Mouse (Mus musculus) CH12.LX (cell line): ENCODE measurements around the gene Nme1. TPM values are rescaled to one million over a fixed set of nuclear protein-coding genes. Genes with fewer than 3 reads are reported as not detected.

ENCODE experiments used
- DNase-seq: peaks from one replicate; pipeline ENCODE4 v3.0.0-alpha.2; 2013; ENCODE audit errors: extremely low read depth
- H3K27ac ChIP-seq: 2 replicates; pipeline ENCODE4 v1.5.1; 2012; ENCODE audit warnings: low read depth, mild to moderate bottlenecking, control low read depth, moderate library complexity; ENCODE audit not compliant: insufficient read depth
- H3K27me3 ChIP-seq: replicated peaks from 2 replicates; pipeline ENCODE3; 2012; ENCODE audit warnings: inconsistent platforms
- H3K36me3 ChIP-seq, 2 experiments: replicated peaks in 1 of 2; 2 replicates each; pipeline versions ENCODE3 to v1.6.1; 2012; ENCODE audit warnings: inconsistent platforms in 1 of 2, low read length in 1 of 2, mild to moderate bottlenecking in 1 of 2, mixed read lengths in 1 of 2, moderate library complexity in 1 of 2; ENCODE audit not compliant: control insufficient read depth in 1 of 2, insufficient read depth in 1 of 2
- H3K4me1 ChIP-seq, 2 experiments: 2 replicates each; pipeline ENCODE4 v1.6.1; 2012; ENCODE audit warnings: inconsistent platforms in 1 of 2, moderate library complexity in 1 of 2; ENCODE audit not compliant: insufficient read depth in 2 of 2, control insufficient read depth in 1 of 2
- H3K4me2 ChIP-seq: 2 replicates; pipeline ENCODE4 v1.6.1; 2012; ENCODE audit warnings: low read depth, mild to moderate bottlenecking, control low read depth; ENCODE audit not compliant: poor library complexity, insufficient read depth, severe bottlenecking
- H3K4me3 ChIP-seq, 3 experiments: fragments of 150-350 bp in 1 of 3; sonication (generic) in 1 of 3; replicated peaks in 1 of 3; 2 replicates each; pipeline versions ENCODE3 to v1.5.1; 2011 to 2012; ENCODE audit warnings: low read depth in 2 of 3, low read length in 2 of 3, mild to moderate bottlenecking in 2 of 3, moderate library complexity in 2 of 3, control low read depth in 1 of 3, improper control_type of control experiment in 1 of 3, inconsistent platforms in 1 of 3, mixed read lengths in 1 of 3; ENCODE audit not compliant: poor library complexity in 1 of 3
- H3K79me2 ChIP-seq: replicated peaks from 2 replicates; pipeline ENCODE4 v1.6.1; 2012; ENCODE audit warnings: mild to moderate bottlenecking, moderate library complexity; ENCODE audit not compliant: control insufficient read depth, poor library complexity, insufficient read depth, severe bottlenecking; ENCODE audit errors: extremely low read depth
- H3K9ac ChIP-seq: 2 replicates; pipeline ENCODE4 v1.6.1; 2012; ENCODE audit warnings: low read depth, mild to moderate bottlenecking, control low read depth, moderate library complexity; ENCODE audit not compliant: insufficient read depth
- H3K9me3 ChIP-seq: replicated peaks from 2 replicates; pipeline ENCODE3; 2012; ENCODE audit warnings: low read length, inconsistent platforms, mixed read lengths
- CHD1 ChIP-seq: IDR thresholded peaks from 2 replicates; pipeline ENCODE4 v1.6.1; 2012; ENCODE audit warnings: low read depth, low read length, improper control_type of control experiment, inconsistent platforms
- MAFK ChIP-seq: IDR thresholded peaks from 2 replicates; pipeline ENCODE4 v1.6.1; 2011; ENCODE audit warnings: low read length, improper control_type of control experiment; ENCODE audit not compliant: insufficient replicate concordance
- NRF1 ChIP-seq: IDR thresholded peaks from 2 replicates; pipeline ENCODE4 v1.6.1; 2014; ENCODE audit warnings: low read depth, mild to moderate bottlenecking, inconsistent platforms, low read length, improper control_type of control experiment, moderate library complexity
- POLR2AphosphoS2 ChIP-seq: IDR thresholded peaks from 2 replicates; pipeline ENCODE4 v1.6.1; 2011; ENCODE audit warnings: low read depth, low read length, improper control_type of control experiment
- SIN3A ChIP-seq: IDR thresholded peaks from 2 replicates; pipeline ENCODE4 v1.6.1; 2012; ENCODE audit warnings: low read length, improper control_type of control experiment, inconsistent platforms
- UBTF ChIP-seq: IDR thresholded peaks from 2 replicates; pipeline ENCODE4 v1.6.1; 2012; ENCODE audit warnings: low read depth, mild to moderate bottlenecking, inconsistent platforms, low read length, improper control_type of control experiment, moderate library complexity
- USF2 ChIP-seq: conservative IDR thresholded peaks from 2 replicates; pipeline ENCODE4 v1.6.1; 2011; ENCODE audit warnings: low read depth, low read length, improper control_type of control experiment
- ZMIZ1 ChIP-seq: IDR thresholded peaks from 2 replicates; pipeline ENCODE4 v1.6.1; 2012; ENCODE audit warnings: low read depth, mild to moderate bottlenecking, inconsistent platforms, low read length, improper control_type of control experiment
- dilution Hi-C: fragments of 300-500 bp; cut with MboI; formaldehyde crosslinking; loops from 2 replicates; pipeline ENCODE4 v1.14.3; 2020; ENCODE audit warnings: low sequenced_read_pairs; ENCODE audit not compliant: extremely low pct_unique_long_range_greater_than_20kb, extremely low pct_ligation_motif_present
- in situ Hi-C: fragments of 300-500 bp; cut with MboI; formaldehyde crosslinking; loops from 3 replicates; pipeline ENCODE4 v1.14.3; 2019; ENCODE audit warnings: low sequenced_read_pairs, low pct_ligation_motif_present, low pct_unique_long_range_greater_than_20kb, mixed read lengths
- polyA plus RNA-seq: library from polyadenylated mRNA; unstranded; fragments of >175 nt; gene quantifications from 2 replicates; pipeline ENCODE4 v1.2.1, GENCODE M21; 2012; ENCODE audit warnings: low read depth; ENCODE audit not compliant: insufficient read length
- total RNA-seq, 2 experiments: library from RNA; depleted of rRNA; stranded (reverse); fragments of 300-350 nt in 1 of 2; fragments of >200 nt in 1 of 2; gene quantifications; 2 replicates each; pipeline ENCODE4 v1.2.3; 2012 to 2014

Nme1 gene
- total and polyA plus RNA-seq, 3 experiments = 129 to 443 (median 187) TPM

DNA sequence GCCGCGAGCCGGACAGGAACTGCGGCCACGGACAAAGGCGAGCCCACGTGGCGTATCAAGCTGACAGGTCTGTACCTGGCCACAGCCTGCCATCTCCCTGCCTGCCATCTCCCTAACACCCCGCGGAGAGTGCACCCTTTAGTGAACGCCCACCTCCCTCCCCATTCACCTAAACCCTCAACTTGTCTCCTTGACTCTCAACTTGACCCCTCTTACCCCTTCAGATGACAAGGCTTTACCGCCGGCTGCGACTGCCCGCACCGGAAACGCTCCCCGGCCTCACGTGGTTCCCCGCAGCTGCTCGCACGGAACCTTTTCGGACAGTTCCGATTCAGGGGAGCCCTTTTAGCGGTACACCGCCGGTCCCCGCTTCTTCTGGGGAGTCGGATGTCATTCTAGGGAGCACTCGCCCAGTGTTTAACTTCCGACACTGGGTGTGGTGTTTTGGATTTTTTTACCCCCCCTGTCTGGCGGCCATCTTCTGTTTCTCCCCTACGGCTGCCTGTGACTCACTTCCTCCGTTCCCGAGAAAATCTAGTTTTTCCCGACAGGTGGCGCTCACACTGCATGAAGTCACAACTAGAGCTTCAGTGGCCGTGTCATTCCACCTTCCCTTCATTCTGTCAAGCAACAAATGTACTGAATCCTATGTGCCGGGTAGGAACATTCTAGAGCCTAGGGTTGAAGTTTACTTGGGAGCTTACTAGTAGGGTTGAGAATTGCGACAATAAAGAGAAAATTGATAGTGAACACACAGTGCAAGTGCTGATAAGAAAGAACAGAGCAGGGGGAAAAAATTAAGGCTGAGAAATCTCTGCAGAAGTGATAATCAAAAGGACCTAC, at the start of gene Nme1, which contains the start of gene Gm20390 (continued):
- TF ChIP-seq CHD1 = peak; percentile 91; the same call in 1 of the 2 replicates
- TF ChIP-seq, all 38 proteins: peak for 35

GRCm38 (mm10) chr11:94003346-94003745, 35.0 kb upstream of the Nme1 start:
- peaks cover 0 to 16% of the 10 kb centered on the region in 2 experiments; a peak in 2 of 4 replicates for H3K4me1 ChIP-seq
- in situ Hi-C loops (no loop called here), dilution Hi-C loops (no loop called here)
- DNase-seq = no peak
- no peak overlapping the region for H3K27ac ChIP-seq
- no peaks in the 10 kb centered on the region for H3K27me3 ChIP-seq
- no peak overlapping the region for H3K4me3 ChIP-seq
- H3K4me2 ChIP-seq = no peak overlapping the region
- H3K79me2 ChIP-seq = peaks cover 36% of the 10 kb centered on the region
- no peak overlapping the region for H3K9ac ChIP-seq
- TF ChIP-seq SIN3A = no peak
- no peaks in the 10 kb centered on the region for H3K9me3 ChIP-seq
- peaks cover 0 to 40% of the 10 kb centered on the region in 2 experiments for H3K36me3 ChIP-seq

GRCm38 (mm10) chr11:93999276-93999675, 31.0 kb upstream of the Nme1 start:
- no peaks in the 10 kb centered on the region for H3K9me3 ChIP-seq
- H3K27ac ChIP-seq = no peak overlapping the region
- in situ Hi-C loops = no loop called here
- dilution Hi-C loops = no loop called here
- no peak for TF ChIP-seq NRF1
- no peak for TF ChIP-seq POLR2AphosphoS2
- TF ChIP-seq MAFK = no peak
- no peak for TF ChIP-seq UBTF
- no peak for TF ChIP-seq ZMIZ1
- no peak for TF ChIP-seq USF2
- TF ChIP-seq, all 38 proteins: peak for 0
- Histone ChIP-seq H3K79me2 (peaks cover 47% of the 10 kb centered on the region), H3K4me1 (peaks cover 3 to 32% of the 10 kb centered on the region in 2 experiments), H3K27me3 (no peaks in the 10 kb centered on the region), H3K9ac (no peak overlapping the region), H3K4me2 (no peak overlapping the region), H3K36me3 (peaks cover 0 to 33% of the 10 kb centered on the region in 2 experiments), H3K4me3 (no peak overlapping the region)
- DNase-seq = no peak
